Mouse (Mus musculus) midbrain, embryonic 13.5 days (tissue): ENCODE measurements at regions not wholly inside any gene's neighbourhood (a gene's known extent, or its start where the extent isn't known, plus 50 kb on each side); places are given as distances from the start of the nearest gene placed in this dataset.

Source experiments
- ATAC-seq: fragments of 200-750 bp; cut with Nextera tagmentation; 2 replicates; pipeline ENCODE4 v1.8.0; 2017; ENCODE audit warnings: mild to moderate bottlenecking, moderate TSS enrichment, moderate library complexity
- H3K27ac ChIP-seq: fragments of 300-500 bp; sonication (generic); 2 replicates; pipeline ENCODE4 v1.5.1; 2015; ENCODE audit warnings: inconsistent platforms, mild to moderate bottlenecking, moderate library complexity
- H3K27me3 ChIP-seq: fragments of 300-500 bp; sonication (generic); 2 replicates; pipeline ENCODE4 v1.6.1; 2015; ENCODE audit warnings: mild to moderate bottlenecking, inconsistent platforms
- H3K36me3 ChIP-seq: fragments of 300-500 bp; sonication (generic); 2 replicates; pipeline ENCODE4 v1.6.1; 2015; ENCODE audit warnings: mild to moderate bottlenecking, inconsistent platforms
- H3K4me1 ChIP-seq: fragments of 300-500 bp; sonication (generic); replicated peaks from 2 replicates; pipeline ENCODE4 v1.6.1; 2015; ENCODE audit warnings: inconsistent platforms
- H3K4me2 ChIP-seq: fragments of 300-500 bp; sonication (generic); replicated peaks from 2 replicates; pipeline ENCODE4 v1.6.1; 2015; ENCODE audit warnings: moderate library complexity, mild to moderate bottlenecking, inconsistent platforms
- H3K4me3 ChIP-seq: fragments of 300-500 bp; sonication (generic); replicated peaks from 2 replicates; pipeline ENCODE4 v1.5.1; 2015; ENCODE audit warnings: mild to moderate bottlenecking, inconsistent platforms
- H3K9ac ChIP-seq: fragments of 300-500 bp; sonication (generic); replicated peaks from 2 replicates; pipeline ENCODE4 v1.6.1; 2015; ENCODE audit warnings: mild to moderate bottlenecking, inconsistent platforms
- H3K9me3 ChIP-seq: fragments of 300-500 bp; sonication (generic); 2 replicates; pipeline ENCODE4 v1.6.1; 2016; ENCODE audit warnings: mild to moderate bottlenecking, inconsistent platforms
- WGBS: fragments of 180-500 bp; shearing (Covaris S2); methylation state at CpG from one replicate; pipeline ENCODE4 v1.1.7; 2015; 5-methylcytosine and 5-hydroxymethylcytosine counted together

- no peaks in the 10 kb centered on the region for H3K4me1 ChIP-seq
- no peaks in the 10 kb centered on the region for H3K36me3 ChIP-seq
- no peak overlapping the region for H3K27ac ChIP-seq
- ATAC-seq: no peak
- H3K4me2 ChIP-seq: no peak overlapping the region
- whole genome bisulfite sequencing: 80% methylated on average over 1 of the region's 1 CpGs
- H3K27me3 ChIP-seq: no peaks in the 10 kb centered on the region
- H3K9me3 ChIP-seq: no peaks in the 10 kb centered on the region
- no peak overlapping the region for H3K4me3 ChIP-seq
- H3K9ac ChIP-seq: no peak overlapping the region
Measured at GRCm38 (mm10) chr2:12697209-12697608, 226.6 kb upstream of the Pter start.

GRCm38 (mm10) chr2:12699331-12699730 is 224.5 kb upstream of the Pter start:
- Histone ChIP-seq H3K4me2 (no peak overlapping the region), H3K4me1 (no peaks in the 10 kb centered on the region), H3K36me3 (no peaks in the 10 kb centered on the region), H3K4me3 (no peak overlapping the region), H3K9ac (no peak overlapping the region), H3K27me3 (no peaks in the 10 kb centered on the region), H3K27ac (no peak overlapping the region), H3K9me3 (no peaks in the 10 kb centered on the region)
- WGBS: 63% methylated on average over 3 of the region's 3 CpGs
- no peak for ATAC-seq

GRCm38 (mm10) chr2:12707514-12707913 is 216.3 kb upstream of the Pter start:
- H3K4me3 ChIP-seq: no peak overlapping the region
- 0 out of 2 replicates have a peak, but pooled peaks cover 3% of the 10 kb centered on the region for H3K4me1 ChIP-seq
- no peak overlapping the region for H3K4me2 ChIP-seq
- no peak for ATAC-seq
- no peaks in the 10 kb centered on the region for H3K9me3 ChIP-seq
- no peak overlapping the region for H3K27ac ChIP-seq
- H3K36me3 ChIP-seq: no peaks in the 10 kb centered on the region
- no peaks in the 10 kb centered on the region for H3K27me3 ChIP-seq
- WGBS: 54% methylated on average over 3 of the region's 3 CpGs
- no peak overlapping the region for H3K9ac ChIP-seq

DNA sequence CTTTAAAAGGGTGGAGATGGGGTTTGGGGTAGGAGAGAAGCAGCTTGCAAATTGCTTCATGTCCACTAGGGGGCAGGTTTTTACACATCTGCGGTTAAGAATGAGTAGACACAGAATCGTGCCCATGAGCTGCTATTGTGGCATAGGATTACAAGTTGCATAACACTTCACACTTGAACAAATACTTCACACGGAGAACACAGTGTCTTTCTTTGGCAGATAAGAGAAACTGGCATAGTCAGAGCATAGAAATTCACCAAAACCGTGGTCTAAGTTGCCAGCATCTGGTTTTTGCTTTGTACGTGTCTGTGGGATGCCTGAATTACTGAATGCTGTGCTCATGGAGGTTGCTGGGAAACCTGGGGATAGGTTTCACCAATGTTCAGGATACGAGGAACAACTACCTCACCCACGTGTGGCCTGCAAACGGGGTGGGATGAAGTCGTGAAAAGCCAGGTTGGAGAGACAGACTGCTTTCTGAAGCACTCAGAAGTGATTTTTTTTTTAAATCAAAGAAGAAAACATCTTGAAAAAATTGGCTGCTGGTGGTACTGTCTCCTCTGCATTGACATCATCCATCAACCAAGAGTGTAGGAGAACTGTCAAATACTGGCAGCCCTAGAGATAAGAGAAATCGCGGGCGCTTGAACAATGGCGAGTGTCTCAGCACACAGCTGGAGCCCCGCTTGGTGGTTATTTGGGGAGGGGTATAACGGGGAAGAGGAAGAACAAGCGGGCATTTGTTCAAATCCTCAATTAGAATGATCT is 214.5 kb upstream of the Pter start:
- WGBS: 44% methylated on average over 16 of the region's 16 CpGs
- Histone ChIP-seq H3K9ac (no peak overlapping the region), H3K4me1 (0 out of 2 replicates have a peak, but pooled peaks cover 3% of the 10 kb centered on the region), H3K27ac (no peak overlapping the region), H3K27me3 (no peaks in the 10 kb centered on the region), H3K36me3 (no peaks in the 10 kb centered on the region), H3K4me3 (no peak overlapping the region), H3K9me3 (no peaks in the 10 kb centered on the region), H3K4me2 (peak overlapping the region; percentile 26; the same call in 1 of the 2 replicates)
- ATAC-seq: peak; percentile 59

DNA sequence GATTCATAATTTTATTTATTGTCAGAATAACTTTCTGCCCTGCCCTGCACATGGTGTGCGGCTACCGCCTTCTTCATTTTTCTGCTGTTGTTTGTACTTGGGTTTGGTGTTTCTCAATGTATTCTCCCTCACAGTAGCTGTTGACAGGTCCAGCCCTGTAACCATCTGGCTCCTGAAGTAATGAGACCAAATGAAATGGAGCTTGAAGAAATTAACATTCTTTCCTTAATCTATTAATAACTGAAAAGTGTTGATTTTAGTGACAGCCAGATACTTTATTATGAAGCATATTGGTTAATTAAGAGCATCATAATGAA is 214.0 kb upstream of the Pter start:
- H3K4me2 ChIP-seq: no peak overlapping the region

DNA sequence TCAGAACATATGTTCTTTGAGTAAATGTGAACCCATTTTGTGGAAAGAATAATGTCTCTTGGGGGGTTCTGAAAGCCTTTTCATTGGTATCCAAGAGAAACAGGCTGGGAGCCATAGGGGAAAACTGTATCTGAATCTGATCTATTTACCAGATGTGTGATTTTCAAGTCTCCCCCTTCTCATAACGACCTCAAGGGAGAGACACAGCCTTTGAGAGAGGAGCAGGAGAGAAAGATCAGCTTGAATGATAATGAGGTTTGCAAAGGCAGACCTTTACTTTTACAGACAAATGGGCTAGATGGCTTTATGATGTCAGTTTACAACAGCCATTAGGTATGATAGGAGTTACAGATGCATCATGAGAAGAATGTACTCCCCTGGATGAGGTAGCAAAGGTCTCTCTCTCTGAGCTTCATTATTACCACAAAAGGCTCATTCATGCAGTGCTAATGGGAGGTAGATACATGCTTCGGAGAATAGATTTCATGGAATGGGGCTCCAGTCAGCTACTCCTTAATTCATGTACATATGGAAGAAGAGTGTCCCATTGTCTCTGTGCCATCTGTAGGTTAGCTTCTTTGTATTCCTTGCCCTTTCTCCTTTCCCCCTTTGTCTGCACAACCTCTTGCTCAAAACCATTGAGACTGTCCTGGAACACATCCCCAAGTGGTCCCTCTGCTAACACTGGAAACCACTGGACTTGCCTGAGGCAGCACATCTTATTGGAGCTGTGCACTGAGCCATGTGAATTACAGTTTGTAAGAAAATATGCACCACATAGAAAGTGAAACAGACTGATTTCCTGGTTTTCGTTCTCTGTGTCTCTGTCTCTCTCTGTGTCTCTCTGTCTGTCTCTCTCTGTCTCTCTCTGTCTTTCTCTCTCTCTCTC is 207.5 kb upstream of the Pter start:
- Histone ChIP-seq H3K4me1 (peaks cover 7% of the 10 kb centered on the region), H3K4me2 (no peak overlapping the region), H3K9me3 (no peaks in the 10 kb centered on the region), H3K27me3 (no peaks in the 10 kb centered on the region), H3K4me3 (no peak overlapping the region), H3K9ac (no peak overlapping the region), H3K27ac (no peak overlapping the region), H3K36me3 (no peaks in the 10 kb centered on the region)
- peak; percentile 40 for ATAC-seq
- WGBS: 45% methylated on average over 3 of the region's 3 CpGs

More for the DNA sequence above, 214.0 kb upstream of the Pter start:
- Histone ChIP-seq H3K9ac (no peak overlapping the region), H3K4me3 (no peak overlapping the region), H3K27ac (no peak overlapping the region), H3K9me3 (no peaks in the 10 kb centered on the region), H3K4me1 (0 out of 2 replicates have a peak, but pooled peaks cover 3% of the 10 kb centered on the region), H3K36me3 (no peaks in the 10 kb centered on the region), H3K27me3 (no peaks in the 10 kb centered on the region)
- 92% methylated on average over 2 of the region's 2 CpGs for WGBS
- ATAC-seq: no peak; the same call in 1 of the 2 replicates

- Histone ChIP-seq H3K27me3 (no peaks in the 10 kb centered on the region), H3K4me1 (no peaks in the 10 kb centered on the region), H3K9ac (no peak overlapping the region), H3K36me3 (no peaks in the 10 kb centered on the region), H3K9me3 (no peaks in the 10 kb centered on the region), H3K4me3 (no peak overlapping the region), H3K4me2 (no peak overlapping the region), H3K27ac (no peak overlapping the region)
- no peak for ATAC-seq
- WGBS: 82% methylated on average over 4 of the region's 4 CpGs
Measured at GRCm38 (mm10) chr2:12729251-12729650, 194.6 kb upstream of the Pter start.

DNA sequence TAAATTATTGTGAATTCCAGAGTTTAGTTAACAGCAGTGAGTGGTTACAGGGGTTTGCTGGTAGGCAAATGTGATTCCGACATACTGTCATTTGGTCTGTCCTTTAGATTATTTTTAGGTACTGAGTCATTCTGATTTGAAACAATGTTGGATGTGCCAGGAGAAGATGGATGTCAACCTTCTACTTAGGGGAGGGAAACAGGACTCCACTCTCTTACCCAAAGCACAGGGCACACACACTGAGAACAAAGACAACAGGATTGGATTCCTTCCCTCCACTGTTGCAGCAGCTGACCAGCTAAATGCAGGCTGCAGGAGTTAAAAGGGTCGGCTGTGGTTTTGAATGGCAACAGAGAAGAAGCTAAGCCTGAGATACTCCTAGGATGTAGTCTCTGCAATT is 186.7 kb upstream of the Pter start:
- Histone ChIP-seq H3K4me2 (no peak overlapping the region), H3K9ac (no peak overlapping the region), H3K4me1 (no peaks in the 10 kb centered on the region), H3K4me3 (no peak overlapping the region), H3K27ac (no peak overlapping the region), H3K27me3 (no peaks in the 10 kb centered on the region), H3K9me3 (0 out of 2 replicates have a peak, but pooled peaks cover 3% of the 10 kb centered on the region), H3K36me3 (no peaks in the 10 kb centered on the region)
- no peak for ATAC-seq
- 49% methylated on average over 2 of the region's 2 CpGs for WGBS

- Histone ChIP-seq H3K4me3 (no peak overlapping the region), H3K27ac (no peak overlapping the region), H3K27me3 (no peaks in the 10 kb centered on the region), H3K9me3 (no peaks in the 10 kb centered on the region), H3K4me1 (no peaks in the 10 kb centered on the region), H3K4me2 (no peak overlapping the region), H3K36me3 (no peaks in the 10 kb centered on the region), H3K9ac (no peak overlapping the region)
- 80% methylated on average over 1 of the region's 1 CpGs for WGBS
- no peak for ATAC-seq
Measured at GRCm38 (mm10) chr2:12746856-12747255, 177.0 kb upstream of the Pter start.

DNA sequence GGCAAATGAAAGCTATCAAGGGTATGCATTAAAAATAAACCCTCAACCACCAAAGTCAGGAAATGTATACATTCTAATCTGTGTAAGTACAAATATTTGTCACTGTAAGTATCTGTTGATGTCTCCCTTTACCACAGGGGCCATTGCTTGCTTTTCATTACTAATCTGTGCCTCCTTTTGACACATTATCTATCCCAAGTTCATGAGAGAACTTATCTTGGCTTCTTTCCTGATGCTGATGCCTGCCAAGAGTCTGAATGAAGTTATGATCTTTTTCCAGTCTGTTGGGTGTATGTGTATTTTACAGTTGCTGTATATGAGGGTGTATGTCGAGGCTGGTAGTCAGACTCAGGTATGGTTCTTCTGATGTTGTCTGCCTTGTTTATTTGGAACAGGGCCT is 165.0 kb upstream of the Pter start:
- no peak for ATAC-seq
- H3K4me2 ChIP-seq: no peak overlapping the region
- H3K9me3 ChIP-seq: no peaks in the 10 kb centered on the region
- WGBS: 68% methylated on average over 1 of the region's 1 CpGs
- H3K36me3 ChIP-seq: no peaks in the 10 kb centered on the region
- H3K27me3 ChIP-seq: no peaks in the 10 kb centered on the region
- H3K4me3 ChIP-seq: no peak overlapping the region
- H3K4me1 ChIP-seq: no peaks in the 10 kb centered on the region
- no peak overlapping the region for H3K27ac ChIP-seq
- no peak overlapping the region for H3K9ac ChIP-seq

DNA sequence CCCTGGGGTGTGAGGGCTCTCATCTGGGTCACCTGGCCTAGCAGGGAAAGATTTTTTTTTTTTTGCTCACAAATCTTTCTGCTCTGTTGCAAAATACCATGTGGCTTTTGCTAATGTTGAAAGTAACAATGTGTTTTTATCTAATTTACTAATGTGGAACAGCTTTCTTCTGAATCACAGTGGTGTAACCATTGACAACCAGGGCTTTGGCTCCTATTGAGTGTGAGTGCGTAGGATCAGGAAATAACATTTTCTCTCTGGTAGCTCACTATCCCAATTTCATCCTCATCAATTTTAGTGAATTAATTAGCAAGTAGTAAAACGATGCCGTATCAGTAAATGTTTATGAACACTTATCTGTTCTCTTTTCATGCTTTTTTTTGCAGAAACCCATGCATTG is 163.9 kb upstream of the Pter start:
- H3K27ac ChIP-seq: no peak overlapping the region
- H3K4me3 ChIP-seq: no peak overlapping the region
- 91% methylated on average over 3 of the region's 3 CpGs for WGBS
- no peaks in the 10 kb centered on the region for H3K4me1 ChIP-seq
- ATAC-seq: no peak
- H3K27me3 ChIP-seq: no peaks in the 10 kb centered on the region
- H3K4me2 ChIP-seq: no peak overlapping the region
- H3K9me3 ChIP-seq: no peaks in the 10 kb centered on the region
- H3K9ac ChIP-seq: no peak overlapping the region
- H3K36me3 ChIP-seq: no peaks in the 10 kb centered on the region

DNA sequence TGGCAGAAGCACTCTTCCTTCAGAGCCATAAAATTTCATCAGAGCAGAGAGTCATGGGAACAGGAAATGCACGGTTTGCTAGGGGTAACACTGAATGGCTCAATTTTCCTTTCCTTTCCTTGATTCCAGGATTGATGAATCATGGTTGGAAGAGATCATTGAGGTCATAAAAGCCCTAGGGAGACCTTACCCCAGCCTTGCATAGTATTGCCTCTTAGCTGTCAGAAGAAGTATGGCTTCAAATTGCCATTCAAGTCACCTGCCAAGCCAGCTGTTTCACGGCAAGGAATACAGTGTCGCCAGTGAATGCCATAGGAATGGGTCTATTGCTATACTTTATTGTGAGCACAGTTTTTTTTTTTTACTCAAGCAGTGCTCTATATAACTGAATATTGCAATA is 162.4 kb upstream of the Pter start:
- WGBS: 93% methylated on average over 3 of the region's 3 CpGs
- H3K4me3 ChIP-seq: no peak overlapping the region
- no peaks in the 10 kb centered on the region for H3K4me1 ChIP-seq
- no peak overlapping the region for H3K27ac ChIP-seq
- ATAC-seq: no peak
- H3K9me3 ChIP-seq: no peaks in the 10 kb centered on the region
- no peak overlapping the region for H3K9ac ChIP-seq
- H3K4me2 ChIP-seq: no peak overlapping the region
- H3K36me3 ChIP-seq: no peaks in the 10 kb centered on the region
- H3K27me3 ChIP-seq: no peaks in the 10 kb centered on the region
